Mouse (Mus musculus): ENCODE measurements at regions not wholly inside any gene's neighbourhood (a gene's known extent, or its start where the extent isn't known, plus 50 kb on each side); places are given as distances from the start of the nearest gene placed in this dataset.

DNA sequence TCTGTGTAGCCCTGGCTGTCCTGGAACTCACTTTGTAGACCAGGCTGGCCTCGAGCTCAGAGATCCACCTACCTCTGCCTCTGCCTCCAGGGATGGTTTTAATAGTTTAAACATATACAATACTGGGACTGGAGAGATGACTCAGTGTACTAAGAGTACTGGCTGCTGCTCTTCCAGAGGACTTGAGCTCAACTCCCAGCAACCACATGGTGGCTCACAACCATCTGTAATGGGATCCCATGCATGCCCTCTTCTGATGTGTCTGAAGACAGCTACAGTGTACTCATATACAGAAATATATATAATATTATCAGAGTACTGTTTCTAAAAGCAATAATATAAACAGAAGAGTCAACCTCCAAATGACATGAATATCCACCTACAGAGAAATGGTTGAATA lies 240.7 kb upstream of the Tsc22d2 start:
- no peaks in the 10 kb centered on the region for H3K4me1 ChIP-seq (ENCODE audit: control insufficient read depth in 1 of 2, insufficient read depth in 2 of 2, low read length in 2 of 2)
- no peaks in the 10 kb centered on the region for H3K9me3 ChIP-seq (replicated peaks; ENCODE audit: insufficient read depth, low read length)
- no peak overlapping the region for H3K4me3 ChIP-seq (ENCODE audit: control insufficient read depth in 1 of 2, insufficient read depth in 1 of 2, low read depth in 2 of 2, low read length in 2 of 2)
- no peaks in the 10 kb centered on the region for H3K36me3 ChIP-seq (ENCODE audit: control insufficient read depth in 1 of 2, insufficient read depth in 2 of 2, low read length in 2 of 2)
- DNase-seq (ENCODE audit: low read depth, low spot score) = no peak
- no peak overlapping the region for H3K9ac ChIP-seq (ENCODE audit: control insufficient read depth, low read depth, low read length, poor library complexity, severe bottlenecking)
- peaks cover 0 to 3% of the 10 kb centered on the region in 2 experiments; a peak in 3 of 4 replicates for H3K27me3 ChIP-seq (ENCODE audit: control insufficient read depth in 1 of 2, insufficient read depth in 2 of 2, low read length in 2 of 2)
- H3K27ac ChIP-seq (ENCODE audit: control insufficient read depth, low read depth, low read length) = no peak overlapping the region
- no peaks in the 10 kb centered on the region for H3K79me2 ChIP-seq (ENCODE audit: control insufficient read depth, insufficient read depth, low read length, poor library complexity)
- no peak for TF ChIP-seq EP300 (IDR thresholded peaks at IDR 0.05; ENCODE audit: low read depth in 1 of 2, low read length in 2 of 2)
- TF ChIP-seq CHD1 (IDR thresholded peaks at IDR 0.05; ENCODE audit: low read depth, low read length) = no peak
- no peak for TF ChIP-seq ZC3H11A (IDR thresholded peaks at IDR 0.05; ENCODE audit: low read depth, low read length)
- no peak for TF ChIP-seq MYB (IDR thresholded peaks at IDR 0.05; ENCODE audit: low read depth, low read length)
- no peak for TF ChIP-seq RCOR1 (IDR thresholded peaks at IDR 0.05; ENCODE audit: low read depth, low read length)
- no peak for TF ChIP-seq TCF12 (IDR thresholded peaks at IDR 0.05; ENCODE audit: low read depth, low read length)
- TF ChIP-seq NELFE (IDR thresholded peaks at IDR 0.05; ENCODE audit: low read depth, low read length) = no peak
- no peak for TF ChIP-seq KAT2A (conservative IDR thresholded peaks at IDR 0.05; ENCODE audit: low read depth, low read length)
- TF ChIP-seq TAL1 (IDR thresholded peaks at IDR 0.05; ENCODE audit: low read length) = no peak
- TF ChIP-seq MAZ (IDR thresholded peaks at IDR 0.05; ENCODE audit: low read depth, low read length) = no peak
- no peak for TF ChIP-seq ZKSCAN1 (IDR thresholded peaks at IDR 0.05; ENCODE audit: low read depth, low read length)
- no peak for TF ChIP-seq CHD2 (IDR thresholded peaks at IDR 0.05; ENCODE audit: low read length)
- TF ChIP-seq MAFK (IDR thresholded peaks at IDR 0.05; ENCODE audit: borderline replicate concordance, low read depth, low read length) = no peak
- no peak for TF ChIP-seq GABPA (IDR thresholded peaks at IDR 0.05; ENCODE audit: low read depth, low read length)
- TF ChIP-seq TBP (IDR thresholded peaks at IDR 0.05; ENCODE audit: low read depth, low read length) = no peak
- TF ChIP-seq UBTF (IDR thresholded peaks at IDR 0.05; ENCODE audit: borderline replicate concordance, insufficient read depth, low read depth, low read length) = no peak
- TF ChIP-seq GATA1 (IDR thresholded peaks at IDR 0.05; ENCODE audit: low read depth, low read length) = no peak
- TF ChIP-seq MAX (IDR thresholded peaks at IDR 0.05; ENCODE audit: low read length) = no peak

DNA sequence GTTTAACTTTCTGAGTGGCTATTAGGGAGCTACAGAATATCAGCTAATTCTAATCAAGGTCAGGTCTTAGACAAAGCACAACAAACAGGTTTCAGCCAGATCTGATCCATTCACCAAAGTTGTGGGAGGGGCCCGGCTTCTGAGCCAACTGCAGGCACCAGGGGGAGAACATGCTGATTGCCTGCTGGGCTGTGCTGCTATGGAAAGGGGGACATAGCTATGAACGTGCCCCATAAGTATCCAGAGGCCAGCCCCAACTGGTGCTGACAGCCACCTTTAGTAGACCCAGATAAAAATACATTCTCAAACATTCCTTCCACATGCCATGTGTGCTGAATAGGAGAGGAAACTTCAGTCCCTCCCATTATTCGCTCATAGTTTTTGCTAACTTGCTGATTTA lies 232.8 kb upstream of the Tsc22d2 start:
- Histone ChIP-seq H3K27me3 (ENCODE audit: control insufficient read depth in 1 of 2, insufficient read depth in 2 of 2, low read length in 2 of 2) (no peaks in the 10 kb centered on the region; a peak in 1 of 4 replicates), H3K9me3 (replicated peaks; ENCODE audit: insufficient read depth, low read length) (no peaks in the 10 kb centered on the region), H3K36me3 (ENCODE audit: control insufficient read depth in 1 of 2, insufficient read depth in 2 of 2, low read length in 2 of 2) (no peaks in the 10 kb centered on the region), H3K4me3 (ENCODE audit: control insufficient read depth in 1 of 2, insufficient read depth in 1 of 2, low read depth in 2 of 2, low read length in 2 of 2) (no peak overlapping the region), H3K4me1 (ENCODE audit: control insufficient read depth in 1 of 2, insufficient read depth in 2 of 2, low read length in 2 of 2) (no peaks in the 10 kb centered on the region), H3K79me2 (ENCODE audit: control insufficient read depth, insufficient read depth, low read length, poor library complexity) (no peaks in the 10 kb centered on the region), H3K27ac (ENCODE audit: control insufficient read depth, low read depth, low read length) (no peak overlapping the region), H3K9ac (ENCODE audit: control insufficient read depth, low read depth, low read length, poor library complexity, severe bottlenecking) (no peak overlapping the region)
- TF ChIP-seq TCF12 (IDR thresholded peaks at IDR 0.05; ENCODE audit: low read depth, low read length) = no peak
- no peak for TF ChIP-seq TAL1 (IDR thresholded peaks at IDR 0.05; ENCODE audit: low read length)
- TF ChIP-seq JUND (IDR thresholded peaks at IDR 0.05; ENCODE audit: low read depth, low read length) = no peak
- no peak for TF ChIP-seq SIN3A (IDR thresholded peaks at IDR 0.05; ENCODE audit: low read length)
- no peak for TF ChIP-seq NELFE (IDR thresholded peaks at IDR 0.05; ENCODE audit: low read depth, low read length)
- TF ChIP-seq POLR2AphosphoS5 (IDR thresholded peaks at IDR 0.05; ENCODE audit: borderline replicate concordance, low read depth, low read length) = no peak
- no peak for TF ChIP-seq MYB (IDR thresholded peaks at IDR 0.05; ENCODE audit: low read depth, low read length)
- no peak for TF ChIP-seq GABPA (IDR thresholded peaks at IDR 0.05; ENCODE audit: low read depth, low read length)
- no peak for TF ChIP-seq ELF1 (IDR thresholded peaks at IDR 0.05; ENCODE audit: low read depth, low read length)
- TF ChIP-seq MAZ (IDR thresholded peaks at IDR 0.05; ENCODE audit: low read depth, low read length) = no peak
- no peak for TF ChIP-seq MAFK (IDR thresholded peaks at IDR 0.05; ENCODE audit: borderline replicate concordance, low read depth, low read length)
- TF ChIP-seq ETS1 (IDR thresholded peaks at IDR 0.05; ENCODE audit: low read depth, low read length) = no peak
- TF ChIP-seq KAT2A (conservative IDR thresholded peaks at IDR 0.05; ENCODE audit: low read depth, low read length) = no peak
- no peak for TF ChIP-seq EP300 (IDR thresholded peaks at IDR 0.05; ENCODE audit: low read depth in 1 of 2, low read length in 2 of 2)
- TF ChIP-seq MXI1 (IDR thresholded peaks at IDR 0.05; ENCODE audit: low read depth, low read length) = no peak
- TF ChIP-seq MEF2A (IDR thresholded peaks at IDR 0.05; ENCODE audit: extremely low read depth, insufficient replicate concordance, low read depth, low read length, poor library complexity, severe bottlenecking) = no peak
- TF ChIP-seq ZKSCAN1 (IDR thresholded peaks at IDR 0.05; ENCODE audit: low read depth, low read length) = no peak
- DNase-seq (ENCODE audit: low read depth, low spot score) = no peak

Measured in MEL (cell line).